Mouse (Mus musculus) CH12.LX (cell line): ENCODE measurements around the gene Mturn. TPM values are rescaled to one million over a fixed set of nuclear protein-coding genes. Genes with fewer than 3 reads are reported as not detected.

ENCODE experiments used
- DNase-seq: peaks from one replicate; pipeline ENCODE4 v3.0.0-alpha.2; 2013; ENCODE audit errors: extremely low read depth
- H3K27ac ChIP-seq: 2 replicates; pipeline ENCODE4 v1.5.1; 2012; ENCODE audit warnings: low read depth, mild to moderate bottlenecking, control low read depth, moderate library complexity; ENCODE audit not compliant: insufficient read depth
- H3K27me3 ChIP-seq: replicated peaks from 2 replicates; pipeline ENCODE3; 2012; ENCODE audit warnings: inconsistent platforms
- H3K36me3 ChIP-seq, 2 experiments: replicated peaks in 1 of 2; 2 replicates each; pipeline versions ENCODE3 to v1.6.1; 2012; ENCODE audit warnings: inconsistent platforms in 1 of 2, low read length in 1 of 2, mild to moderate bottlenecking in 1 of 2, mixed read lengths in 1 of 2, moderate library complexity in 1 of 2; ENCODE audit not compliant: control insufficient read depth in 1 of 2, insufficient read depth in 1 of 2
- H3K4me1 ChIP-seq, 2 experiments: 2 replicates each; pipeline ENCODE4 v1.6.1; 2012; ENCODE audit warnings: inconsistent platforms in 1 of 2, moderate library complexity in 1 of 2; ENCODE audit not compliant: insufficient read depth in 2 of 2, control insufficient read depth in 1 of 2
- H3K4me2 ChIP-seq: 2 replicates; pipeline ENCODE4 v1.6.1; 2012; ENCODE audit warnings: low read depth, mild to moderate bottlenecking, control low read depth; ENCODE audit not compliant: poor library complexity, insufficient read depth, severe bottlenecking
- H3K4me3 ChIP-seq, 3 experiments: fragments of 150-350 bp in 1 of 3; sonication (generic) in 1 of 3; replicated peaks in 1 of 3; 2 replicates each; pipeline versions ENCODE3 to v1.5.1; 2011 to 2012; ENCODE audit warnings: low read depth in 2 of 3, low read length in 2 of 3, mild to moderate bottlenecking in 2 of 3, moderate library complexity in 2 of 3, control low read depth in 1 of 3, improper control_type of control experiment in 1 of 3, inconsistent platforms in 1 of 3, mixed read lengths in 1 of 3; ENCODE audit not compliant: poor library complexity in 1 of 3
- H3K79me2 ChIP-seq: replicated peaks from 2 replicates; pipeline ENCODE4 v1.6.1; 2012; ENCODE audit warnings: mild to moderate bottlenecking, moderate library complexity; ENCODE audit not compliant: control insufficient read depth, poor library complexity, insufficient read depth, severe bottlenecking; ENCODE audit errors: extremely low read depth
- H3K9ac ChIP-seq: 2 replicates; pipeline ENCODE4 v1.6.1; 2012; ENCODE audit warnings: low read depth, mild to moderate bottlenecking, control low read depth, moderate library complexity; ENCODE audit not compliant: insufficient read depth
- H3K9me3 ChIP-seq: replicated peaks from 2 replicates; pipeline ENCODE3; 2012; ENCODE audit warnings: low read length, inconsistent platforms, mixed read lengths
- BHLHE40 ChIP-seq: IDR thresholded peaks from 2 replicates; pipeline ENCODE4 v1.6.1; 2011; ENCODE audit warnings: mild to moderate bottlenecking, low read depth, low read length, improper control_type of control experiment
- CHD1 ChIP-seq: IDR thresholded peaks from 2 replicates; pipeline ENCODE4 v1.6.1; 2012; ENCODE audit warnings: low read depth, low read length, improper control_type of control experiment, inconsistent platforms
- CHD2 ChIP-seq: IDR thresholded peaks from 2 replicates; pipeline ENCODE4 v1.6.1; 2011; ENCODE audit warnings: low read length, improper control_type of control experiment
- CTCF ChIP-seq, 2 experiments: IDR thresholded peaks in 1 of 2; conservative IDR thresholded peaks in 1 of 2; 2 replicates each; pipeline ENCODE4 v1.5.1; 2011 to 2012; ENCODE audit warnings: low read depth in 2 of 2, low read length in 2 of 2, improper control_type of control experiment in 1 of 2, inconsistent platforms in 1 of 2, mild to moderate bottlenecking in 1 of 2, moderate library complexity in 1 of 2
- EP300 ChIP-seq: IDR thresholded peaks from 2 replicates; pipeline ENCODE4 v1.6.1; 2011; ENCODE audit warnings: low read length, improper control_type of control experiment
- ETS1 ChIP-seq: conservative IDR thresholded peaks from 2 replicates; pipeline ENCODE4 v1.6.1; 2012; ENCODE audit warnings: low read depth, mild to moderate bottlenecking, inconsistent platforms, low read length, improper control_type of control experiment, moderate library complexity
- GABPA ChIP-seq: IDR thresholded peaks from 2 replicates; pipeline ENCODE4 v1.6.1; 2012; ENCODE audit warnings: low read depth, low read length, improper control_type of control experiment, inconsistent platforms; ENCODE audit not compliant: insufficient replicate concordance
- HCFC1 ChIP-seq: IDR thresholded peaks from 2 replicates; pipeline ENCODE4 v1.6.1; 2012; ENCODE audit warnings: low read depth, mild to moderate bottlenecking, inconsistent platforms, low read length, improper control_type of control experiment
- JUN ChIP-seq: IDR thresholded peaks from 2 replicates; pipeline ENCODE4 v1.6.1; 2011; ENCODE audit warnings: low read depth, mild to moderate bottlenecking, low read length, improper control_type of control experiment, moderate library complexity; ENCODE audit not compliant: insufficient read depth
- JUND ChIP-seq: conservative IDR thresholded peaks from 2 replicates; pipeline ENCODE4 v1.6.1; 2011; ENCODE audit warnings: low read depth, low read length, improper control_type of control experiment
- KAT2A ChIP-seq: IDR thresholded peaks from 2 replicates; pipeline ENCODE4 v1.6.1; 2012; ENCODE audit warnings: low read length, improper control_type of control experiment, inconsistent platforms; ENCODE audit not compliant: insufficient replicate concordance
- MAFK ChIP-seq: IDR thresholded peaks from 2 replicates; pipeline ENCODE4 v1.6.1; 2011; ENCODE audit warnings: low read length, improper control_type of control experiment; ENCODE audit not compliant: insufficient replicate concordance
- MAX ChIP-seq: IDR thresholded peaks from 2 replicates; pipeline ENCODE4 v1.6.1; 2011; ENCODE audit warnings: low read length, improper control_type of control experiment
- MYC ChIP-seq: IDR thresholded peaks from 2 replicates; pipeline ENCODE4 v1.6.1; 2011; ENCODE audit warnings: low read depth, mild to moderate bottlenecking, improper control_type of control experiment, low read length
- NELFE ChIP-seq: IDR thresholded peaks from 2 replicates; pipeline ENCODE4 v1.6.1; 2011; ENCODE audit warnings: low read depth, low read length, improper control_type of control experiment
- NRF1 ChIP-seq: IDR thresholded peaks from 2 replicates; pipeline ENCODE4 v1.6.1; 2014; ENCODE audit warnings: low read depth, mild to moderate bottlenecking, inconsistent platforms, low read length, improper control_type of control experiment, moderate library complexity
- POLR2A ChIP-seq: IDR thresholded peaks from 2 replicates; pipeline ENCODE4 v1.6.1; 2011; ENCODE audit warnings: low read depth, mild to moderate bottlenecking, improper control_type of control experiment, low read length
- RAD21 ChIP-seq: IDR thresholded peaks from 2 replicates; pipeline ENCODE4 v1.6.1; 2011; ENCODE audit warnings: low read depth, mild to moderate bottlenecking, low read length, improper control_type of control experiment, moderate library complexity
- RCOR1 ChIP-seq: conservative IDR thresholded peaks from 2 replicates; pipeline ENCODE4 v1.6.1; 2012; ENCODE audit warnings: low read depth, mild to moderate bottlenecking, inconsistent platforms, low read length, improper control_type of control experiment
- SIN3A ChIP-seq: IDR thresholded peaks from 2 replicates; pipeline ENCODE4 v1.6.1; 2012; ENCODE audit warnings: low read length, improper control_type of control experiment, inconsistent platforms
- SMC3 ChIP-seq: IDR thresholded peaks from 2 replicates; pipeline ENCODE4 v1.6.1; 2011; ENCODE audit warnings: low read depth, low read length, improper control_type of control experiment
- TBP ChIP-seq: conservative IDR thresholded peaks from 2 replicates; pipeline ENCODE4 v1.6.1; 2011; ENCODE audit warnings: low read depth, low read length, improper control_type of control experiment
- ZC3H11A ChIP-seq: IDR thresholded peaks from 2 replicates; pipeline ENCODE4 v1.6.1; 2012; ENCODE audit warnings: low read depth, mild to moderate bottlenecking, inconsistent platforms, low read length, improper control_type of control experiment
- dilution Hi-C: fragments of 300-500 bp; cut with MboI; formaldehyde crosslinking; loops from 2 replicates; pipeline ENCODE4 v1.14.3; 2020; ENCODE audit warnings: low sequenced_read_pairs; ENCODE audit not compliant: extremely low pct_unique_long_range_greater_than_20kb, extremely low pct_ligation_motif_present
- in situ Hi-C: fragments of 300-500 bp; cut with MboI; formaldehyde crosslinking; loops from 3 replicates; pipeline ENCODE4 v1.14.3; 2019; ENCODE audit warnings: low sequenced_read_pairs, low pct_ligation_motif_present, low pct_unique_long_range_greater_than_20kb, mixed read lengths
- polyA plus RNA-seq: library from polyadenylated mRNA; unstranded; fragments of >175 nt; gene quantifications from 2 replicates; pipeline ENCODE4 v1.2.1, GENCODE M21; 2012; ENCODE audit warnings: low read depth; ENCODE audit not compliant: insufficient read length
- total RNA-seq, 2 experiments: library from RNA; depleted of rRNA; stranded (reverse); fragments of 300-350 nt in 1 of 2; fragments of >200 nt in 1 of 2; gene quantifications; 2 replicates each; pipeline ENCODE4 v1.2.3; 2012 to 2014

Mturn gene
- total and polyA plus RNA-seq, 3 experiments = 0.06 to 0.25 (median 0.20) TPM

DNA sequence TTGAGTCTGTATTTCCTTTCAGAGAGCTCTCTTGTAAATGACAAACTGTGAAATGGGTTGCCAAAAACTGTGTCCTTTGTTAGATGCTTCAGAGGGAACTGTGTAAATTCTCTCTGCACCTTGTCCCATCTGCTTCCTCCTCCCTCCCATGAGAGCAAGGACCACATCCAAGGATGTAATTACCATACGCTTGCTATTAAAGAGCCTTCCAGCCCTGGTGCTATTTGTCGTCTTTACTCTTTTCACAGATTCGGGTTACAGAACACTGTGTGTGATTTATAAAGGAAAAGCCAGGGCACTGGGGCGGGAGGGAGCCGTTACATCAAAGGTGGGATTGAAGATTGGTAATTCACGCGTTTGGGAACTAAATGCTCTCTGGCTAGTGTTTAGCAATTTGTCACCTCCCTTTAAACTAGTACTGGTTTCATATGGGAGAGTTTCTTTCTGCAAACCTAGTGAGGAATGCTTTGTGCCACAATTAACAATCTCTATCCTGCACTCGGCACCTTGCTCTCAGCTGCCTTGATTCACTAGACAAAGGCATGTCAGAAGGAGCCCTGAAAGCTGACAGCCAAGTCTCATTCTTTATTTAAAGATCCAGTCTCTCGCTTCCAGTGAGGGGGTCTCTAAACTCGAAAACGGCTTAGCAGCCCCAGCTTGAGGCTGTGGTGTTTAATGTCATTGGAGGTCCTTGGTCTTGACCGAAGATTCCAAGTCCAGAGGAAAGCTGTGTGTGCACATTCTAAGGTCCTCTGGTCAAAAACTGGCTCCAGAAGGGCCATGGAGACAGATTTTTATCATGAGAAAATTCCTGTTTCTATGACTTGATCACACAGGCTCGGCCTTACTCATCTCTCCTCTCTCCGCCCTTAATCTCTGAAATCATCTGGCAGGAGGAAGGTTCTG is 22.5 kb downstream of the Mturn start:
- no peak overlapping the region for H3K27ac ChIP-seq
- H3K4me3 ChIP-seq = no peak overlapping the region
- H3K9ac ChIP-seq = no peak overlapping the region
- dilution Hi-C loops = no loop called here
- peaks cover 15% of the 10 kb centered on the region for H3K27me3 ChIP-seq
- no peak for DNase-seq
- peaks cover 0 to 8% of the 10 kb centered on the region in 2 experiments; a peak in 2 of 4 replicates for H3K4me1 ChIP-seq
- TF ChIP-seq GABPA (no peak), POLR2A (no peak), SIN3A (no peak), JUN (no peak), ZC3H11A (no peak), HCFC1 (no peak), MYC (no peak), JUND (no peak), ETS1 (no peak), TBP (no peak), NRF1 (no peak), CTCF (conservative IDR thresholded peaks at IDR 0.05 in 1 of 2, IDR thresholded peaks at IDR 0.05 in 1 of 2; ENCODE audit: low read depth in 2 of 2, low read length in 2 of 2) (no peak), RCOR1 (no peak), BHLHE40 (no peak), EP300 (no peak), CHD2 (no peak), RAD21 (no peak), CHD1 (no peak), KAT2A (no peak), MAFK (no peak)
- H3K4me2 ChIP-seq = no peak overlapping the region
- H3K79me2 ChIP-seq = no peaks in the 10 kb centered on the region
- in situ Hi-C loops = loop anchor here (10.0 to 25.0 kb wide), 3 partner anchors 101 to 461 kb away; no protein-coding TSS in a partner anchor
- no peaks in the 10 kb centered on the region for H3K9me3 ChIP-seq
- H3K36me3 ChIP-seq = no peaks in the 10 kb centered on the region

DNA sequence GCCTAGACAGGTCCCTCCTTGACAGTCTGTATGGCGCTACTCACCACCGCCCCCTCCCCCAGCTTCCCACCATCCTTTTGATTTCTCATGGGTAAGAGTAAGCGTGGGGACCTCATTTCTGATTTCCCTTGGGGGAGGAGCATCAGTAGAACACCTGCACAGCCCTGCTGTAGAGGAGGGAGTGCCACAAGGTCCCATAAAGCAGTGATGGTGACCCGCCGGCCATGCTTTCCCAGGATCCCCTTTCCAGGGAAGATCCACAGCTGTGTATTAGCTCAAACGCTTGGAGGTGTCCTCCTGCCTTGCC is 23.1 kb downstream of the Mturn start:
- no peak overlapping the region for H3K9ac ChIP-seq
- dilution Hi-C loops (no loop called here), in situ Hi-C loops (loop anchor here (10.0 to 25.0 kb wide), 3 partner anchors 100 to 460 kb away; no protein-coding TSS in a partner anchor)
- no peak for TF ChIP-seq SMC3
- no peak for TF ChIP-seq NELFE
- TF ChIP-seq POLR2A = no peak
- TF ChIP-seq MAX = no peak
- TF ChIP-seq ZC3H11A = no peak
- peaks cover 14% of the 10 kb centered on the region for H3K27me3 ChIP-seq
- no peak for DNase-seq
- H3K4me2 ChIP-seq = no peak overlapping the region
- H3K27ac ChIP-seq = no peak overlapping the region
- H3K9me3 ChIP-seq = no peaks in the 10 kb centered on the region
- no peaks in the 10 kb centered on the region for H3K36me3 ChIP-seq
- peaks cover 0 to 4% of the 10 kb centered on the region in 2 experiments; a peak in 2 of 4 replicates for H3K4me1 ChIP-seq
- no peaks in the 10 kb centered on the region for H3K79me2 ChIP-seq
- H3K4me3 ChIP-seq = no peak overlapping the region
